Mouse (Mus musculus) embryonic fibroblast, embryonic 13.5 days (primary cell): Measurements from ENCODE around the gene Aldh3b2.

ENCODE experiments used
- CTCF ChIP-seq: IDR thresholded peaks from 2 replicates; pipeline ENCODE4 v1.5.1; 2011; ENCODE audit warnings: mild to moderate bottlenecking, control low read depth, low read length, moderate library complexity, borderline replicate concordance; ENCODE audit not compliant: insufficient read depth
- POLR2A ChIP-seq: IDR thresholded peaks from 2 replicates; pipeline ENCODE4 v1.6.1; 2011; ENCODE audit warnings: low read depth, mild to moderate bottlenecking, control low read depth, low read length, moderate library complexity

GRCm38 (mm10) chr19:3930262-3931057 is 41.7 kb upstream of the Aldh3b2 start:
- TF ChIP-seq CTCF (no peak), POLR2A (no peak)
